Mouse (Mus musculus): ENCODE measurements around the gene Grm4. TPM values are rescaled to one million over a fixed set of nuclear protein-coding genes. Genes with fewer than 3 reads are reported as not detected.

Grm4 gene
- polyA plus RNA-seq, 1 experiment, result not detected

DNA sequence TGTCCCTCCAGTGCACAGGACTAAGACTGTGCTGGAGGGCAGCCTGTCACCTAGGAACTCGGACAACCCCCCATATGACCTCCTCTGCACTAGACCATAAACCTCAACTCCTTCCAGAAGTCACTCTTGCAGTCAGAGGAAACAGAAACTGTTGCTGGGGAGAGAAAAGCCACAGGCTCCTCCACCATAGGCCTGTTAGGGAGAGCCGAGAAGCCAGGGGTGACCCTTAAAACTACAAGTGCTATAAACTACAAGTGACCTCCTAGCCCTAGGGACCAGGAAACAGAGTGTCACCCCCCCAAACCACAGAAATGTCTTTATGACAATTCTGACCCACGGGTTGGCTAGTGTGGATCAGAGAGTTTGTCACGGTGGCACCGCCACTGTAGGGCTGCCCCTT is 145.7 kb downstream of the Grm4 start:
- Histone ChIP-seq H3ac (ENCODE audit: control insufficient read depth, insufficient read length) (no peak overlapping the region), H3K4me3 (no peak overlapping the region), H3K36me3 (ENCODE audit: control insufficient read depth, insufficient read depth) (no peaks in the 10 kb centered on the region), H3K79me2 (ENCODE audit: control insufficient read depth, insufficient read depth) (no peaks in the 10 kb centered on the region), H3K4me2 (ENCODE audit: low read depth) (no peak overlapping the region), H3K27me3 (ENCODE audit: control insufficient read depth, insufficient read depth, insufficient read length) (peaks cover 50% of the 10 kb centered on the region)
- no peak for TF ChIP-seq POLR2A (IDR thresholded peaks at IDR 0.05; ENCODE audit: insufficient read length, low read depth)
- no peak for TF ChIP-seq CEBPB (IDR thresholded peaks at IDR 0.05; ENCODE audit: insufficient read depth, poor library complexity, severe bottlenecking)
- no peak for TF ChIP-seq MYOG (IDR thresholded peaks at IDR 0.05; ENCODE audit: control insufficient read depth in 1 of 3, insufficient read depth in 1 of 3, insufficient read length in 2 of 3, low read depth in 2 of 3)
- TF ChIP-seq REST (IDR thresholded peaks at IDR 0.05; ENCODE audit: insufficient read depth, insufficient read length), result no peak
- no peak for TF ChIP-seq E2F4 (IDR thresholded peaks at IDR 0.05; ENCODE audit: insufficient read depth)
- no peak for TF ChIP-seq USF1 (IDR thresholded peaks at IDR 0.05; ENCODE audit: low read depth)

Other genes starting within 250 kb of the Grm4 start
- 60.9 TPM for gene Hmga1, start 35.1 kb upstream of the Grm4 start, polyA plus RNA-seq (2012; fragmentation: generic; extraction: Trizol)
- 46.0 TPM for gene AI413582, start 44.4 kb upstream of the Grm4 start, polyA plus RNA-seq (2012; fragmentation: generic; extraction: Trizol)
- 142 TPM for gene Nudt3, start 102.1 kb upstream of the Grm4 start, polyA plus RNA-seq (2012; fragmentation: generic; extraction: Trizol)
- gene RPS10-NUDT3, start 113.8 kb upstream of the Grm4 start, polyA plus RNA-seq (2012; fragmentation: generic; extraction: Trizol), result not detected
- 3,606 TPM for gene Rps10, start 115.3 kb upstream of the Grm4 start, polyA plus RNA-seq (2012; fragmentation: generic; extraction: Trizol)
- 3.0 TPM for gene Pacsin1, start 134.1 kb upstream of the Grm4 start, polyA plus RNA-seq (2012; fragmentation: generic; extraction: Trizol)
- gene Spdef, start 207.6 kb upstream of the Grm4 start, polyA plus RNA-seq (2012; fragmentation: generic; extraction: Trizol), result 0.05 TPM

Data from myocyte (in vitro differentiated cells).